Mouse (Mus musculus) liver, embryonic 14.5 days (tissue): ENCODE data around the gene Hmgn3. TPM values are rescaled to one million over a fixed set of nuclear protein-coding genes. Genes with fewer than 3 reads are reported as not detected.

ENCODE experiments used
- ATAC-seq: fragments of 200-750 bp; cut with Nextera tagmentation; 2 replicates; pipeline ENCODE4 v1.8.0; 2017; ENCODE audit warnings: moderate number of reproducible peaks, mild to moderate bottlenecking, moderate library complexity; ENCODE audit not compliant: insufficient read depth
- DNase-seq, 3 experiments: peaks; one replicate each; pipeline ENCODE4 v3.0.0-alpha.2; 2012 to 2013; ENCODE audit warnings: low read depth in 3 of 3, low spot score in 3 of 3
- H3K27ac ChIP-seq: fragments of 300-500 bp; sonication (generic); 2 replicates; pipeline ENCODE4 v1.5.1; 2014; ENCODE audit warnings: moderate library complexity, mild to moderate bottlenecking, control low read depth, inconsistent platforms
- H3K27me3 ChIP-seq: fragments of 300-500 bp; sonication (generic); 2 replicates; pipeline ENCODE4 v1.6.1; 2014; ENCODE audit warnings: mild to moderate bottlenecking, low read length, moderate library complexity; ENCODE audit not compliant: control insufficient read depth, insufficient read depth
- H3K36me3 ChIP-seq: fragments of 300-500 bp; sonication (generic); replicated peaks from 2 replicates; pipeline ENCODE4 v1.6.1; 2014; ENCODE audit warnings: low read depth; ENCODE audit not compliant: control insufficient read depth, insufficient read depth
- H3K4me1 ChIP-seq, 2 experiments: fragments of 200-500 bp in 1 of 2; fragments of 300-500 bp in 1 of 2; sonication (generic) in 1 of 2; replicated peaks; 2 replicates each; pipeline ENCODE4 v1.6.1; 2012 to 2014; ENCODE audit warnings: antibody characterized with exemption in 1 of 2, inconsistent platforms in 1 of 2, low read length in 1 of 2; ENCODE audit not compliant: control insufficient read depth in 2 of 2, insufficient read depth in 2 of 2
- H3K4me2 ChIP-seq: fragments of 300-500 bp; sonication (generic); 2 replicates; pipeline ENCODE4 v1.6.1; 2014; ENCODE audit warnings: low read depth, mild to moderate bottlenecking, control low read depth, moderate library complexity
- H3K4me3 ChIP-seq, 2 experiments: fragments of 200-500 bp in 1 of 2; fragments of 300-500 bp in 1 of 2; sonication (generic) in 1 of 2; 2 replicates each; pipeline ENCODE4 v1.5.1; 2012 to 2014; ENCODE audit warnings: low read depth in 2 of 2, low read length in 2 of 2, mild to moderate bottlenecking in 2 of 2, control low read depth in 1 of 2, inconsistent platforms in 1 of 2, moderate library complexity in 1 of 2; ENCODE audit not compliant: insufficient read depth in 1 of 2
- H3K9ac ChIP-seq: fragments of 300-500 bp; sonication (generic); replicated peaks from 2 replicates; pipeline ENCODE4 v1.6.1; 2014; ENCODE audit warnings: mild to moderate bottlenecking, control low read depth, moderate library complexity
- H3K9me3 ChIP-seq: fragments of 300-500 bp; sonication (generic); 2 replicates; pipeline ENCODE4 v1.6.1; 2016; ENCODE audit warnings: low read length, mixed read lengths; ENCODE audit not compliant: control insufficient read depth
- CTCF ChIP-seq: IDR thresholded peaks from 2 replicates; pipeline ENCODE4 v1.5.1; 2016; ENCODE audit warnings: antibody characterized with exemption, low read depth, control low read depth
- EP300 ChIP-seq: IDR thresholded peaks from 2 replicates; pipeline ENCODE4 v1.6.1; 2016; ENCODE audit warnings: antibody characterized with exemption, low read depth
- WGBS: fragments of 180-500 bp; shearing (Covaris S2); extraction: QIAGEN DNeasy Blood & Tissue Kit; methylation state at CpG from one replicate; pipeline ENCODE4 v1.1.7; 2014; ENCODE audit not compliant: insufficient replicate concordance; 5-methylcytosine and 5-hydroxymethylcytosine counted together
- polyA plus RNA-seq, 2 experiments: library from polyadenylated mRNA; depleted of rRNA in 1 of 2; stranded (reverse) in 1 of 2; unstranded in 1 of 2; fragments of >200 nt; fragmentation: Nextera tagmentation in 1 of 2; extraction: Ambion mirVana in 1 of 2; gene quantifications; 2 replicates each; pipeline versions ENCODE4 v1.2.1 to v1.2.3; 2012 to 2014

Hmgn3 gene
- polyA plus RNA-seq (2012; rRNA removed) (1.0 and 2.2 TPM in 2 replicates), polyA plus RNA-seq (2014; fragmentation: Nextera tagmentation; extraction: Ambion mirVana) (2.6 and 3.1 TPM in 2 replicates)

DNA sequence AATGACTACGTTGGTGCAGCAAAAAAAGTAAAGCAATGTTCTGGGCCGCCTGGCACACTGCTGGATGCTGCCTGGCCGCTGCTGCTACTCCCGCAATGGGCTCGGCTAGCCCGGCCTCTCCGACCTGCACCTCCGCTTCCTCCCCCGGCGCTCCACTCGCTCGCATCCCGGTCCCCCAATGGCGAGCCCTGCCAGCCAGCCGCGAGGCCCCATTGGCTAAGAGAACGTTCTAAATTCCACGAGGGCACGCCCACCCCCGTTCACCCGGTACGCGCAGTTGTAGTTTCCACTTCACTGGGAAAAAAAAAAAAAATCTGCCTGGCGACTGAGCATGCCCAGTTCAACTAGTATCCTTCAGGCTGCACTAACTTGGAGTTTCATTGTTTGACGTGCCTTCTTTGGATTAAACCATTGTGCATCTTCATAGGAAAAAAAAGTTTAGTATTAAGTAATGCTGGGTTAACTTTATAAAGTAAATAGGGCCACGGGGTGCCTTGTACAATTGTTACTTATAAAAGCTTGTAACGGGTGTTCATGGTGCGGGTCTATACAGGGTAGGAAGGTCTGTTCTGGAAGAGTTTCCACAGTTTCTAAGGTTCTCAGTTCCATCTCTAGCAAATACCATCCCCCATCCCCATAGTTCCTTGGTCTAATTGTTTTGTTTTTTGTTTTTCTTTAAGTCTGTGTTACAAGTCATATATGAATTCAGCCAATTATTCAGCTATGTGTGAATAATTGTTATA, at the start of gene Hmgn3:
Hmgn3 (minus strand) TSS at position 240 of the 743 bp plus-strand sequence.
- H3K4me3 ChIP-seq, result peak within 1 kb of the TSS; percentile 33 to 43
- no peak for TF ChIP-seq EP300
- H3K27ac ChIP-seq, result no peak within 1 kb of the TSS
- H3K4me2 ChIP-seq, result peak within 1 kb of the TSS; percentile 62
- ATAC-seq (peak; percentile 26; the same call in 1 of the 2 replicates), DNase-seq (no peak)
- H3K36me3 ChIP-seq, result no peaks in the 10 kb centered on the region
- H3K27me3 ChIP-seq, result peaks cover 6% of the 10 kb centered on the region
- 10% methylated on average over 28 of the region's 28 CpGs for WGBS
- H3K4me1 ChIP-seq, result no peaks in the 10 kb centered on the region; a peak in 1 of 4 replicates
- no peak within 1 kb of the TSS for H3K9ac ChIP-seq
- H3K9me3 ChIP-seq, result no peaks in the 10 kb centered on the region

DNA sequence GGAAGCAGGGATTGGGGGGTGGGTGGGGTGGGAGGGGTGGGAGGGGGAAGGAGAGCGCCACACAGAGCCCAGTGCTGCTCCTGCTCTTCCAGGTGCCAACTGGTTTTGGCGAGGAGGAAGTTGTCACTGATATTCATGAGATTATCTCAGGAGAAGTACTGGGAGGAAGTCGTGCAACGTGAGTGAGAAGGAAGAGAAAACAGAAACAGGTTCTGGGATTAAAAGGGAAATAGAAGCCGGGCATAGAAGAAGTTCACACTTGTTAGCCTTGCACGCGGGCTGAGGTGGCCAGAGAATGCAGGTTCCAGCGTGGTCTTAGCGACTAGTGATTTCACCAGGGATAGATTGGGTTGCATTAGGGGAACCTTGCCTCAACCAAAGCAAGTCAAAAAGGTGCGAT, 49.3 kb upstream of the Hmgn3 start:
- DNase-seq, result no peak

DNA sequence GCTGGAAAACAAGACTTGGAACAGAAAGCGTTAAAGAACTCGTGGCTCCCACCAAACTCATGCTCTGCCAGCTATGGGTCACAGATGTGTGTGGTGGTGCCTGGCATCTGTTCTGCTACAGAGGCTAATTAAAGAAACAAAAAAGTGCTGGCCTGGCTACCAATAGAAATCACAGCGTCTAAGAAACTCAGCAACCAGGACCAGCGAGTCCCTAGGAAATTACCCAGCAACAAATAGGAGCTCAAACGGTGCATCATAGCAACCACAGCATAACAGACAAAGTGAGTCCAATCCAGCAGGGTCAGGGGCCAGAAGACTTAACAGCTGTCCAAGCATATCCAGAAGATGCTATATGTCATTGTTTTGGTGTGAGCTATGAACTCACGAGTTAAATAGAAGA, 48.5 kb upstream of the Hmgn3 start:
- 58% methylated on average over 6 of the region's 6 CpGs for WGBS
- no peak overlapping the region for H3K4me2 ChIP-seq
- no peak overlapping the region for H3K4me3 ChIP-seq
- H3K4me1 ChIP-seq, result 0 out of 4 replicates have a peak, but pooled peaks cover 0 to 2% of the 10 kb centered on the region in 2 experiments
- TF ChIP-seq EP300, result no peak
- TF ChIP-seq CTCF, result no peak
- no peaks in the 10 kb centered on the region for H3K36me3 ChIP-seq
- no peaks in the 10 kb centered on the region for H3K9me3 ChIP-seq
- H3K27ac ChIP-seq, result no peak overlapping the region
- ATAC-seq (no peak), DNase-seq (no peak)
- no peak overlapping the region for H3K9ac ChIP-seq
- no peaks in the 10 kb centered on the region for H3K27me3 ChIP-seq

More for the DNA sequence above, 49.3 kb upstream of the Hmgn3 start:
- H3K27ac ChIP-seq, result no peak overlapping the region
- no peak for ATAC-seq
- no peaks in the 10 kb centered on the region for H3K36me3 ChIP-seq
- no peaks in the 10 kb centered on the region for H3K27me3 ChIP-seq
- H3K4me2 ChIP-seq, result no peak overlapping the region
- 0 out of 4 replicates have a peak, but pooled peaks cover 0 to 2% of the 10 kb centered on the region in 2 experiments for H3K4me1 ChIP-seq
- no peak overlapping the region for H3K9ac ChIP-seq
- 45% methylated on average over 10 of the region's 10 CpGs for WGBS
- H3K9me3 ChIP-seq, result no peaks in the 10 kb centered on the region
- H3K4me3 ChIP-seq, result no peak overlapping the region
- TF ChIP-seq CTCF (no peak), EP300 (no peak)

DNA sequence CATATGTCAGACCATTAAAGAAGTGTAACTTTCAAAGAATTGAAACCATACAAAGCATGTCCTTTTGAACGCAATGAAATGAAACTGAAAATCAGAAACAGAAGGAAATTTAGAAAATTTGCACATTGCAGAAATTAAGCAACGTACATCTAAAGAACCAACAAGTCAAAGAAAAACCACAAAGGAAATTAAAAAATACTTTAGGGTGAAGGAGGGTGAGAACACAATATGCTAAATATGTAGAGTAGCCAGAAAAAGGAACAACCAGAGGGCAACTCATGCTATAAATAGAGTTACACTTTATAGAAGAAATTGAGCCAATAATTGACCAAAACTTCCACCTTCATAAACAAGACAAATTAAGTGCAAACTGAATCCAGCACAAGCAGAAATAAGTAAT, 41.3 kb upstream of the Hmgn3 start:
- no peaks in the 10 kb centered on the region for H3K9me3 ChIP-seq
- DNase-seq, result no peak
- 48% methylated on average over 2 of the region's 2 CpGs for WGBS
- no peak overlapping the region for H3K27ac ChIP-seq
- TF ChIP-seq CTCF (no peak), EP300 (no peak)
- no peak overlapping the region for H3K4me2 ChIP-seq
- H3K9ac ChIP-seq, result no peak overlapping the region
- ATAC-seq, result no peak
- H3K4me3 ChIP-seq, result no peak overlapping the region
- no peaks in the 10 kb centered on the region for H3K27me3 ChIP-seq
- no peaks in the 10 kb centered on the region for H3K4me1 ChIP-seq
- no peaks in the 10 kb centered on the region for H3K36me3 ChIP-seq

DNA sequence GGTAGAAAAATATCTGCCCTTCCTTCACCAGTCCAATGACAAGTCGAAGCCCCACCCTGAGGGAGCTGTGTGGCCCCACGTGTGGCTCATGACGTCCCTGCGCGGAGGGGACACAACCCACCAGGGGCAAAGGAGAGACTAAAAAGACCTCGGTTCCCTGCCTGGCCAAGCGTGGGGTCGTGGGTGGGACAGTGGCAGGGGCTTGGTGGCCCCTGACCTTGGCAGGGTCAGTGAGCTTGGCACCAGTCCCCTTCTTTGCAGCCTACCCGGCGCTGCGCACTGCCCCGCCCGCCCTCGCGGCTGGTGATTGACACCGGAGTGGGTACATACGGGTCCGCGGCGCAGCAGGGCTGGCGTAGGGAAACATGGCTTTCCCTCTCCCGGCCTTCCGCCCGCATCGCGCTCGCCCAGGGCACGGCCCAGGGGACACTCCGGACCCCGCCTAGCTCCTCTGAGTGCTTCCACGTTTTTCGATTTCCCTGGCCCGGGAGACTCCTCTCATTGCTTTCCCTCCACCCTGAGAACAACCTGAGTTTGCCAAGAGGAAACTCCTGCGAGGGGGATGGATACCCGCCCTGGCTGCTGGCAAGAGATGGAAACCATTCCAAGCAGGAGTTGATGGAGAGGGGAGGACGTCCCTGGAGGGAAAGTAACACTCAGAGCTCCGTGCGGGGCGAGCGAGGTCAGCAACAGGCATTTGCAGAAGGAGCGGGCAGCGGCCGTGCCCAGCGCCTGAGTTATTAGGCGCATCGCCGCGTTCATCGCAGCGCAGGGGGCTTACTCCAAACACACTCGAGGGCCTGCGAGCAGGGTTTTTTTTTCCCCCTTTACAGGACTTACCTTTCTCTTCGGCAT, 667 bp downstream of the Hmgn3 start:
- ATAC-seq (no peak), DNase-seq (no peak)
- 4% methylated on average over 53 of the region's 53 CpGs for WGBS
- H3K4me2 ChIP-seq, result peak overlapping the region; percentile 62
- no peak overlapping the region for H3K27ac ChIP-seq
- TF ChIP-seq CTCF (no peak), EP300 (no peak)
- peaks cover 6% of the 10 kb centered on the region for H3K27me3 ChIP-seq
- no peaks in the 10 kb centered on the region; a peak in 1 of 4 replicates for H3K4me1 ChIP-seq
- no peaks in the 10 kb centered on the region for H3K36me3 ChIP-seq
- H3K9ac ChIP-seq, result no peak overlapping the region
- no peaks in the 10 kb centered on the region for H3K9me3 ChIP-seq
- peak overlapping the region; percentile 33 to 43 for H3K4me3 ChIP-seq
